Mouse (Mus musculus): ENCODE data around the gene Gstk1.

Gstk1 gene

GRCm38 (mm10) chr6:42265391-42266330 is 19.9 kb downstream of the Gstk1 start:
- peak; percentile 6 to 37 for DNase-seq (ENCODE audit: low read depth in 2 of 2, low spot score in 2 of 2)

GRCm38 (mm10) chr6:42270817-42271216 is 25.1 kb downstream of the Gstk1 start:
- DNase-seq (ENCODE audit: low read depth in 2 of 2, low spot score in 2 of 2): no peak

GRCm38 (mm10) chr6:42276151-42276550 is 30.4 kb downstream of the Gstk1 start:
- DNase-seq (ENCODE audit: low read depth in 2 of 2, low spot score in 2 of 2): no peak

- no peak for DNase-seq (ENCODE audit: low read depth in 2 of 2, low spot score in 2 of 2)
Observed at GRCm38 (mm10) chr6:42282865-42283528, 37.3 kb downstream of the Gstk1 start.

GRCm38 (mm10) chr6:42286448-42286847 is 40.7 kb downstream of the Gstk1 start, which contains the start of gene Clcn1:
Gene Clcn1 (plus strand): TSS chr6:42286685.
- no peak for DNase-seq (ENCODE audit: low read depth in 2 of 2, low spot score in 2 of 2)

- DNase-seq (ENCODE audit: low read depth in 2 of 2, low spot score in 2 of 2): no peak
Observed at GRCm38 (mm10) chr6:42287562-42287961, 41.8 kb downstream of the Gstk1 start.

GRCm38 (mm10) chr6:42293327-42293726 is 47.6 kb downstream of the Gstk1 start:
- DNase-seq (ENCODE audit: low read depth in 2 of 2, low spot score in 2 of 2): no peak

- no peak for DNase-seq (ENCODE audit: low read depth in 2 of 2, low spot score in 2 of 2)
Observed at GRCm38 (mm10) chr6:42295549-42296094, 49.9 kb downstream of the Gstk1 start.

- DNase-seq (ENCODE audit: low read depth in 2 of 2, low spot score in 2 of 2): no peak
Observed at GRCm38 (mm10) chr6:42299362-42299761, 53.6 kb downstream of the Gstk1 start.
